Mouse (Mus musculus) limb, embryonic 10.5 days (tissue): ENCODE measurements around the gene Tmem251. TPM values are rescaled to one million over a fixed set of nuclear protein-coding genes. Genes with fewer than 3 reads are reported as not detected.

Experiments used
- DNase-seq: peaks from one replicate; pipeline ENCODE4 v3.0.0-alpha.2; 2017; ENCODE audit warnings: low spot score
- H3K27ac ChIP-seq: fragments of 300-500 bp; sonication (generic); 2 replicates; pipeline ENCODE4 v1.5.1; 2016; ENCODE audit warnings: mild to moderate bottlenecking
- H3K27me3 ChIP-seq: fragments of 300-500 bp; sonication (generic); 2 replicates; pipeline ENCODE4 v1.6.1; 2016; ENCODE audit warnings: low read depth, mild to moderate bottlenecking; ENCODE audit not compliant: poor library complexity, severe bottlenecking
- H3K36me3 ChIP-seq: fragments of 300-500 bp; sonication (generic); 2 replicates; pipeline ENCODE4 v1.6.1; 2016; ENCODE audit warnings: mild to moderate bottlenecking, moderate library complexity
- H3K4me1 ChIP-seq: fragments of 300-500 bp; sonication (generic); 2 replicates; pipeline ENCODE4 v1.6.1; 2016
- H3K4me3 ChIP-seq: fragments of 300-500 bp; sonication (generic); 2 replicates; pipeline ENCODE4 v1.5.1; 2016; ENCODE audit warnings: mild to moderate bottlenecking, moderate library complexity
- H3K9me3 ChIP-seq: fragments of 300-500 bp; sonication (generic); replicated peaks from 2 replicates; pipeline ENCODE4 v1.6.1; 2016; ENCODE audit warnings: mild to moderate bottlenecking
- WGBS: fragments of 180-500 bp; shearing (Covaris S2); methylation state at CpG from one replicate; pipeline ENCODE4 v1.1.7; 2016; 5-methylcytosine and 5-hydroxymethylcytosine counted together
- polyA plus RNA-seq: library from polyadenylated mRNA; unstranded; fragments of >200 nt; fragmentation: Nextera tagmentation; extraction: Ambion mirVana; gene quantifications from 2 replicates; pipeline ENCODE4 v1.2.1, GENCODE M21; 2016

Tmem251 gene
- polyA plus RNA-seq, 1 experiment from 2014 or later = 11.7 TPM

DNA sequence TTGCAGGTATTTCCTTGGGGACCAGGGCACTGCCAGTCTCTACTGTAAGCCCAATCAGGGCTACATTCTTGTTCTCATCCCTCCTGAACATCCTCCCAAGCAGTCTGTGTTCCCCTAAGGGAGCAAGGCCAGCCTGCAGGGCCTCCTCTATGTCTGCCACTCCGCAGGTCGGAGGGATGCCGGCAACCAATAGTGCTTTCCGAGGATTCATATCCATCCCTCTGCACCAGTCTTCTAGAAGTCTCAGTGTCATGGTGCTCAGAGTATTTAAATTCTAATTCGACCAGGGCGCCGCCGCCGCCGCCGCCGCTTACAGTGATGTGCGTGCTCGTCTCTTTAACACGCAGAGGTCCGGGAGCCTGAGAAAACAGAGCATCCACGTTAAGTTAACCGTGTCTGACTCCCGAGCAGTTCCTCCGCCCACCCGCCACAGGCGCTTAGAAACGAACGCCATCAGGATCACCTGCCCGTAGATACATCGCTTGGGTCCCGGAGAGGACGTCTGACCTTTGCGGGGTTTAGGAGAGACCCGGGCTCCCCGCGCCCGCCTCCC is 450 bp upstream of the Tmem251 start:
- Histone ChIP-seq H3K27me3 (no peaks in the 10 kb centered on the region), H3K4me3 (peak overlapping the region; percentile 81), H3K4me1 (peaks cover 22% of the 10 kb centered on the region), H3K27ac (peak overlapping the region; percentile 91), H3K9me3 (no peaks in the 10 kb centered on the region), H3K36me3 (peaks cover 29% of the 10 kb centered on the region)
- no peak for DNase-seq
- WGBS = under 1% methylated on average over 33 of the region's 33 CpGs

DNA sequence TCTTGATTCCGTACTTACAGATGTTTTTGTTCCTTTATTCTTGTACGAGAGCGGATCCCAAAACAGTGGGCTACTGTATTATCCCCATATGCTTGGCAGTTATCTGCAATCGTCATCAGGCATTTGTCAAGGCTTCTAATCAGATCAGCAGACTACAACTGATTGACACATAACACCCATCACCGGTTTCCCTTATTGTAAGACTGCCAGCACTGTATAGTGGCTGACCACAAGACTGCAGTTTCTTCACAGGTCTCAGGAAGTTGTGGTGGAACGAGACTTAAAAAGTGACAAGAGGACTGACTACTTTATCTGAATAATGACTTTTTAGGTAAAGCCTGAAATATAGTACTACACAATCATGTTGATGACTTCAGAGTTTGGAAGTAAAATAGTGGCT is 1.3 kb downstream of the Tmem251 start:
- Histone ChIP-seq H3K27me3 (no peaks in the 10 kb centered on the region), H3K4me3 (peak overlapping the region; percentile 81), H3K36me3 (peaks cover 43% of the 10 kb centered on the region), H3K4me1 (peaks cover 22% of the 10 kb centered on the region), H3K9me3 (no peaks in the 10 kb centered on the region), H3K27ac (no peak overlapping the region)
- 74% methylated on average over 6 of the region's 6 CpGs for WGBS
- DNase-seq = no peak

- Histone ChIP-seq H3K36me3 (peaks cover 41% of the 10 kb centered on the region), H3K9me3 (no peaks in the 10 kb centered on the region), H3K27me3 (no peaks in the 10 kb centered on the region), H3K27ac (no peak overlapping the region), H3K4me3 (no peak overlapping the region), H3K4me1 (peaks cover 11% of the 10 kb centered on the region)
- 92% methylated on average over 3 of the region's 3 CpGs for WGBS
- no peak for DNase-seq
Measured at GRCm38 (mm10) chr12:102748256-102748655, 4.7 kb downstream of the Tmem251 start.

GRCm38 (mm10) chr12:102756304-102756703 is 12.7 kb downstream of the Tmem251 start:
- Histone ChIP-seq H3K9me3 (no peaks in the 10 kb centered on the region), H3K27ac (peak overlapping the region; percentile 93; the same call in 1 of the 2 replicates), H3K4me1 (peaks cover 21% of the 10 kb centered on the region), H3K36me3 (peaks cover 40% of the 10 kb centered on the region), H3K27me3 (no peaks in the 10 kb centered on the region), H3K4me3 (peak overlapping the region; percentile 92)
- no peak for DNase-seq
- WGBS = 86% methylated on average over 7 of the region's 7 CpGs

GRCm38 (mm10) chr12:102757055-102757688 is 13.6 kb downstream of the Tmem251 start:
- 2% methylated on average over 46 of the region's 46 CpGs for WGBS

GRCm38 (mm10) chr12:102757689-102758402 is 14.3 kb downstream of the Tmem251 start, which contains the start of the genes Gm28051, Gon7 and Ubr7:
TSS of gene Gm28051 (minus strand) at chr12:102757765.
TSS of gene Gon7 (minus strand) at chr12:102757803.
TSS of gene Ubr7 (plus strand) at chr12:102757967.
- DNase-seq = peak; percentile 98
- Histone ChIP-seq H3K9me3 (no peaks in the 10 kb centered on the region), H3K36me3 (peaks cover 40% of the 10 kb centered on the region), H3K4me1 (peaks cover 21% of the 10 kb centered on the region), H3K27me3 (no peaks in the 10 kb centered on the region), H3K27ac (peak within 1 kb of the TSS; percentile 93), H3K4me3 (peak within 1 kb of the TSS; percentile 92)
- WGBS = under 1% methylated on average over 73 of the region's 73 CpGs

More at GRCm38 (mm10) chr12:102757055-102757688, 13.6 kb downstream of the Tmem251 start:
- H3K9me3 ChIP-seq = no peaks in the 10 kb centered on the region
- peak overlapping the region; percentile 92 for H3K4me3 ChIP-seq
- H3K36me3 ChIP-seq = peaks cover 39% of the 10 kb centered on the region
- no peak for DNase-seq
- peaks cover 21% of the 10 kb centered on the region for H3K4me1 ChIP-seq
- H3K27me3 ChIP-seq = no peaks in the 10 kb centered on the region
- peak overlapping the region; percentile 93 for H3K27ac ChIP-seq

GRCm38 (mm10) chr12:102758403-102758756 is 14.8 kb downstream of the Tmem251 start, which contains the start of gene Gm20604:
TSS of gene Gm20604 (minus strand) at chr12:102758672.
- peak within 1 kb of the TSS; percentile 93 for H3K27ac ChIP-seq
- peak within 1 kb of the TSS; percentile 92 for H3K4me3 ChIP-seq
- H3K4me1 ChIP-seq = peaks cover 21% of the 10 kb centered on the region
- H3K9me3 ChIP-seq = no peaks in the 10 kb centered on the region
- H3K27me3 ChIP-seq = no peaks in the 10 kb centered on the region
- H3K36me3 ChIP-seq = peaks cover 41% of the 10 kb centered on the region
- DNase-seq = no peak
- WGBS = 0% methylated on average over 10 of the region's 10 CpGs

GRCm38 (mm10) chr12:102758936-102759335 is 15.4 kb downstream of the Tmem251 start:
- no peak for DNase-seq
- WGBS = 2% methylated on average over 5 of the region's 5 CpGs
- no peaks in the 10 kb centered on the region for H3K27me3 ChIP-seq
- H3K9me3 ChIP-seq = no peaks in the 10 kb centered on the region
- H3K4me1 ChIP-seq = peaks cover 21% of the 10 kb centered on the region
- peaks cover 42% of the 10 kb centered on the region for H3K36me3 ChIP-seq
- peak overlapping the region; percentile 92 for H3K4me3 ChIP-seq
- 0 out of 2 replicates have a peak overlapping the region, but pooled peaks have one; percentile 33 for H3K27ac ChIP-seq

DNA sequence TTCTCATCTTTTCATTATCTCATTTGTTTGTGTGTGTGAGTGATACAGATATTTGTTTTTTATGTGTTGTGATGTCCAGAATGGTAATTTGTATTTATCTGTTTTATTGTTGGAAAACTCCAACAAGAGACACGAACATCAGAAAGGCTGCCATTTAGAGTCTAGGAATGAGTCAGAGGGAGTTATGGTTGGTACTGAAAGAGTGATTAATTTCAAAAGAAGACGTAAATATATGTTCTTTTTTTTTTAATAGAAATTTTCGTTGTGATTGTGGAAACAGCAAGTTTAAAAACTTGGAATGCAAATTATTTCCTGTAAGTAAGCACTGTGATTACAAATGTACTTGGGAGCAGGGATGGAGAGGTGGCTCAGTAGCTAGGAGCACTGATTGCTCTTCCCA is 18.1 kb downstream of the Tmem251 start:
- H3K27me3 ChIP-seq = no peaks in the 10 kb centered on the region
- no peak overlapping the region for H3K4me3 ChIP-seq
- DNase-seq = no peak
- no peak overlapping the region for H3K27ac ChIP-seq
- peaks cover 16% of the 10 kb centered on the region for H3K4me1 ChIP-seq
- peaks cover 43% of the 10 kb centered on the region for H3K36me3 ChIP-seq
- no peaks in the 10 kb centered on the region for H3K9me3 ChIP-seq
- WGBS = 95% methylated on average over 3 of the region's 3 CpGs

DNA sequence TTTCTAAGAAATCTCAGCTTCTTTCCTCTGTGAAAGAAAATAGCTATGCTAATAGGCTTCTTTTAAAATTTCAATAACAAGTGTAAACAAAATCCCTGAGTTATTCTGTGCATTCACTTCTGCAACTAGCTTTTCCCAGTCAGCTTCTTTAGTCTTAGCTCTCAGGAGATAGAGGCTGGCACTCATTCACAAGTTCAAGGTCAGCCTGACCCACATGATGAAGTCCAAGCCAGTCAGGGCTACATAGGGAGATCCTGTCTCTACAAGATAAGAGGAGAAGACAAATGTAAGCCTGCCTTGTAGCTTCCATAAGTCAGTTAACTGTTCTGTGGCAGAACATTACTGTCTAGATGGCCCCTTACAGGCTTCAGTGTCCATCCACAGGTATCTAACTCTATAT is 20.1 kb downstream of the Tmem251 start:
- H3K9me3 ChIP-seq = no peaks in the 10 kb centered on the region
- H3K4me3 ChIP-seq = no peak overlapping the region
- no peak for DNase-seq
- no peaks in the 10 kb centered on the region for H3K27me3 ChIP-seq
- H3K27ac ChIP-seq = no peak overlapping the region
- H3K4me1 ChIP-seq = peaks cover 10% of the 10 kb centered on the region
- peaks cover 64% of the 10 kb centered on the region for H3K36me3 ChIP-seq

- Histone ChIP-seq H3K4me1 (no peaks in the 10 kb centered on the region), H3K4me3 (no peak overlapping the region), H3K36me3 (peaks cover 98% of the 10 kb centered on the region), H3K27ac (no peak overlapping the region), H3K9me3 (no peaks in the 10 kb centered on the region), H3K27me3 (no peaks in the 10 kb centered on the region)
- 95% methylated on average over 4 of the region's 4 CpGs for WGBS
- no peak for DNase-seq
Measured at GRCm38 (mm10) chr12:102769000-102769399, 25.4 kb downstream of the Tmem251 start.

- H3K9me3 ChIP-seq = no peaks in the 10 kb centered on the region
- H3K27ac ChIP-seq = no peak overlapping the region
- no peak for DNase-seq
- no peaks in the 10 kb centered on the region for H3K4me1 ChIP-seq
- no peaks in the 10 kb centered on the region for H3K27me3 ChIP-seq
- H3K4me3 ChIP-seq = no peak overlapping the region
- peaks cover 98% of the 10 kb centered on the region for H3K36me3 ChIP-seq
- 93% methylated on average over 8 of the region's 8 CpGs for WGBS
Measured at GRCm38 (mm10) chr12:102771601-102772000, 28.0 kb downstream of the Tmem251 start.

GRCm38 (mm10) chr12:102772676-102773075 is 29.1 kb downstream of the Tmem251 start:
- H3K4me1 ChIP-seq = no peaks in the 10 kb centered on the region
- no peaks in the 10 kb centered on the region for H3K9me3 ChIP-seq
- WGBS = 97% methylated on average over 5 of the region's 5 CpGs
- H3K4me3 ChIP-seq = no peak overlapping the region
- no peak overlapping the region for H3K27ac ChIP-seq
- peaks cover 98% of the 10 kb centered on the region for H3K36me3 ChIP-seq
- H3K27me3 ChIP-seq = no peaks in the 10 kb centered on the region
- DNase-seq = no peak
